In genomic region chr16:31423368-31423767, GRCm38 (mm10) we compare ENCODE assay signal across 19 mouse cellular contexts.
"Had no signal": no experiment of that assay in that cellular context is flagged by ENCODE, and none has a peak within 500 bp of the region (broad histone marks: within the 10 kb centered on the region; RNA-seq: fewer than 3 reads in every experiment).

No protein-coding gene starts in this region.

- H3K4me2 ChIP-seq: kidney, embryonic 15.5 days; midbrain, embryonic 12.5 days; neural tube, embryonic 13.5 days; stomach, embryonic 15.5 days had no signal

- H3K36me3 ChIP-seq: kidney, embryonic 15.5 days; midbrain, embryonic 12.5 days; neural tube, embryonic 13.5 days; stomach, embryonic 15.5 days had no signal

- H3K9ac ChIP-seq: kidney, embryonic 15.5 days; midbrain, embryonic 12.5 days; neural tube, embryonic 13.5 days; stomach, embryonic 15.5 days had no signal

- H3K4me3 ChIP-seq: kidney, embryonic 15.5 days; left cerebral cortex, adult 2 months; midbrain, embryonic 12.5 days; myocyte; neural tube, embryonic 13.5 days; stomach, embryonic 15.5 days had no signal

- H3K9me3 ChIP-seq: kidney, embryonic 15.5 days; midbrain, embryonic 12.5 days; neural tube, embryonic 13.5 days; stomach, embryonic 15.5 days had no signal

- H3K27ac ChIP-seq: kidney, embryonic 15.5 days; left cerebral cortex, adult 2 months; macrophage; midbrain, embryonic 12.5 days; neural tube, embryonic 13.5 days; stomach, embryonic 15.5 days had no signal

- DNase-seq: kidney, adult 11 months; kidney, adult 8-10 months; kidney, postnatal 10 days; kidney, postnatal 36 days; layer of hippocampus, postnatal 36 days; lung, adult 2 months; lung, postnatal 14 days; retina, postnatal 1 day; right cerebral cortex, postnatal 25 days; spleen, adult 18-20 months; thymus, postnatal 25 days had no signal

- ATAC-seq: midbrain, embryonic 16.5 days had no signal

- H3K4me1 ChIP-seq: stomach, embryonic 15.5 days had no signal
